Mouse (Mus musculus) adipose tissue, adult 10 weeks (tissue): Measurements from ENCODE around the gene Slc11a1. TPM values are rescaled to one million over a fixed set of nuclear protein-coding genes. Genes with fewer than 3 reads are reported as not detected.

Source experiments
- polyA plus RNA-seq: library from polyadenylated mRNA; stranded (reverse); fragments of 350-450 nt; fragmentation: Illumina TruSeq; extraction: RNeasy Lipid Tissue Mini Kit (QIAGEN cat#74804); gene quantifications from one replicate; pipeline ENCODE4 v1.2.3, GENCODE M21; 2014; ENCODE audit warnings: low read depth, low replicate concordance

Slc11a1 gene
- 16.4 TPM for polyA plus RNA-seq

DNA sequence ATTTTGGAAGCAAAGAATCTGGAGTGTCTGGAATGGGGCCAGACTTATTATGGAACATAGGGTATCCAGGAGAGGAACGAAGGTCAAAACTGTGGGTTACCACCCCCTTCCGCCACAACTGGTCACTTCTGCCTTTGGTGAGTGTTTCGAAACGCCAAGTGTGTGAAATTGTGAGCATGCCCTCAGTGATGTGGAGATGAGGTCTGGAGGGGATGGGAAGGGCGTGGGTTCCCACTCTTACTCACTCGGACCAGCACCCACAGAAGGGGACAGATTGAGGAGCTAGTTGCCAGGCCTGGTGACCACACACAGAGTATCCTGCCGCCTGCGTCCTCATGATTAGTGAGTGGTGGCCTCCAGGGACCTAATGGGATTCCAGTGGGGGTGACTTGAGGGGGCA lies at the start of gene Slc11a1:
Gene Slc11a1 (plus strand): TSS at position 216 of the 400 bp plus-strand sequence.

DNA sequence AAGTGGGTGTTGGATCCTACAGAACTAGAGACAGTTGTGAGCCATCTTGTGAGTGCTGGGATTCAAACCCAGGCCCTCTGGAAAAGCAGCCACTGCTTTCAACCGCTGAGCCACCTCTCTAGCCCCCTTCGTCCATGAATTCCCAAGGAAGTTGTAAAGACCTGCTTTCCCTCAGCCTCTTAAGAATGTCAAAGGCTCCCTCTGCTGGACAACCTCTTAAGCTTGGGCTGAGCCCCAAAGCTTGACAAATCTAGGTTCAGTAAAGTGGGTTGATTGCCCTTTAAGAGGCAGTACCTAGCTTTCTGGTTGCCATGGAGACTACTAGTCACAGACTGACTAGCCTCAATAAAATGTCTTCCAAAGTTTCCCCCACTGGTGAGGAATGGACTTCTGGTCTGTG lies 13.2 kb upstream of the Slc11a1 start, which contains the start of gene Catip:
Gene Catip (plus strand): TSS at position 297 of the 400 bp plus-strand sequence.

DNA sequence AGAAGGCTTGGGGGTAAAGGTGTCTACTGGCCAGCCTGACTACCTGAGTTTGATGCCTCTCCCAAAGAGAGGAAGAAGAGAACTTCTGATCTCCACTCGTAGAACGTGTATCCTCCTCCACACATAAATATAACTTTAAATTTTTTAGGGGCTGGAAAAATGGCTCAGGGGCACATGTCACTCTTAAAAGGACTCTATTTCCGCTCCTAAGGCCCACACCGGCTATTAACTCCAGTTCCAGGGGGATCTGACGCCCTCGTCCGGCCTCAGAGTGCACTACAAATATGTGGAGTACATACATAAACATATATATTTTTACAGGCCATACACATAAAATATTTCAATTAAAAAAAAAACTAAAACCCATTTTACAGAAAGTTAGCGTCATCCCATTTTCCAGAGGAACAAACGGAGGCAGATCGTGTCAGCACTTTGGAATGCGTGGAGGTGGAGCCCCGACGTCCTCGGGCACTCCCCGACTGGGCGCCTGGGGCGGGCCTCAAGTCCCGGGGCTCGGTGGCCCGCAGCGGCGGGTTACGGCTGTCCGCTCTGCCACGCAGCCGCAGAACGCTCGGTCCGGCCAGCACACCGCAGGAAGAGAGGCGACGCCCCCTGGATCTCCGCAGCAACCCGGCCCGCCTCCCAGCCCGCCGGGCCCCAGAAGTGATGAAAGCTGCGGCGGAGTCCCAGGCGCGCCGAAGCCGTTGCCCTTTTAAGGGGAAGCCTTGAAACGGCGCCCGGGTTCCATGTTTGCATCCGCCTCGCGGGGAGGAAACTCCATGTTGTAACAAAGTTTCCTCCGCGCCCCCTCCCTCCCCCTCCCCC lies 16.1 kb downstream of the Slc11a1 start, which contains the start of gene Ctdsp1:
Gene Ctdsp1 (plus strand): TSS at position 586 of the 825 bp plus-strand sequence.

DNA sequence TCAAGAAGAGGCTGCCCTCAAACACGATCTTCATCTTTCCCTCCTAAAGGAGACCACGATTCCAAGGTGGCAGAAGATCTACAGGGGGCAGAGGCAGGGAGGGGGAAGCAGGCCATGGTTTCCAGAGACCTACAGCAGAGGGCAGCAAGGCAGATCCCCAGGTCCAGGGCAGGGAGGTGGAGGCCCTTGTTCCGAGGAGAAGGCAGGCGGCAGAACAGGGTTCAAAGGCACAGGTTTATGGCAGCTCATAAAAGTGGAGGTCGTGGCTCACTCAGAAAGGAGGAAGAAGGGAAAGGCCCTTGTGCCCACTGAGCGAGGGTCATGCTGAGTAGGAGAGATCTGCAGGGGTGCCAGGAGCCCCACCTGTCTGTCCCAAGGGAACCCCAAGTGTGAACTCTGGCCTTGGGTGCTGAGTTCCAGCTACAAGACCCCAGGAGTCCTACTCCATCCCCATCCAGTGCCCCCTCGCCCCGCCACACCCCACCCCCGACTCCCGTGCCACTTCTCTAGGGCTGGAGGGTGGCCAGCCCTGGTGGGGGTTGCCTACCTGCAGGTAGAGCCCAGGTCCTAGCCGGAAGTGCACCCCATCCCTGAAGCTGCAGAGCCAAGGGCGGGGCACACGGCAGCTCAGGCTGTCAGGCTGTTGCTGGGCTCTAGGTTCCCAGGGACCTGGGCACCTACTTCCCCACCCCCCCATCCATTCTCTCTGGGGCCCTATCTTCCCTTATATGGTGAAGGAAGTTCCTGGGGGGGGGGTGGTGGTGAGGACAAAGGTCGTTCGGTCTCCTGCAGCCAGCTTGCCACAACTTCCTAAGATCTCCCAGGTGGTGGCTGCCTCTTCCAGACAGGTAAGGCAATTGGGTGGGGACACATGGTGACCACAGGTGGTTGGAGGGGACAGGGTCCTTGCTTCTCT lies 33.9 kb downstream of the Slc11a1 start, which contains the start of gene Vil1:
Gene Vil1 (plus strand): TSS at position 788 of the 916 bp plus-strand sequence.

Other genes with a start within 250 kb of the Slc11a1 start
- 2.5 TPM for gene Rufy4, start 249.7 kb upstream of the Slc11a1 start, polyA plus RNA-seq
- gene Cxcr2, start 221.2 kb upstream of the Slc11a1 start, polyA plus RNA-seq: 0.14 TPM
- gene Cxcr1, start 180.6 kb upstream of the Slc11a1 start, polyA plus RNA-seq: not detected
- 299 TPM for gene Arpc2, start 139.1 kb upstream of the Slc11a1 start, polyA plus RNA-seq
- gene Gpbar1, start 96.6 kb upstream of the Slc11a1 start, polyA plus RNA-seq: 0.60 TPM
- gene Aamp, start 90.5 kb upstream of the Slc11a1 start, polyA plus RNA-seq: 181 TPM
- gene Pnkd, start 90.3 kb upstream of the Slc11a1 start, polyA plus RNA-seq: 113 TPM
- 80.6 TPM for gene Tmbim1, start 69.6 kb upstream of the Slc11a1 start, polyA plus RNA-seq
- 3.6 TPM for gene Catip, start 13.1 kb upstream of the Slc11a1 start, polyA plus RNA-seq
- gene Ctdsp1, start 16.3 kb downstream of the Slc11a1 start, polyA plus RNA-seq: 73.3 TPM
- gene Vil1, start 34.2 kb downstream of the Slc11a1 start, polyA plus RNA-seq: 3.4 TPM
- 18.5 TPM for gene Cnot9, start 130.9 kb downstream of the Slc11a1 start, polyA plus RNA-seq
- gene Plcd4, start 167.7 kb downstream of the Slc11a1 start, polyA plus RNA-seq: 3.1 TPM
- 6.7 TPM for gene Usp37, start 169.1 kb downstream of the Slc11a1 start, polyA plus RNA-seq
- gene Zfp142, start 213.1 kb downstream of the Slc11a1 start, polyA plus RNA-seq: 11.2 TPM
- 13.9 TPM for gene Bcs1l, start 213.1 kb downstream of the Slc11a1 start, polyA plus RNA-seq
- gene Rnf25, start 226.2 kb downstream of the Slc11a1 start, polyA plus RNA-seq: 34.3 TPM
- 5.0 TPM for gene Stk36, start 226.2 kb downstream of the Slc11a1 start, polyA plus RNA-seq